Mouse (Mus musculus) granulocyte monocyte progenitor cell, adult 5-6 weeks (primary cell): ENCODE measurements around the gene Gm10354. TPM values are rescaled to one million over a fixed set of nuclear protein-coding genes. Genes with fewer than 3 reads are reported as not detected.
"Not testable (repeated sequence)": the region's sequence is repeated elsewhere in the genome, so short reads cannot be mapped to it uniquely, and the experiment has no call there.

Experiments used
- ATAC-seq: replicated peaks from 2 replicates; pipeline ENCODE4 v1.8.0; 2016; ENCODE audit warnings: mild to moderate bottlenecking, moderate TSS enrichment, inconsistent platforms; ENCODE audit not compliant: poor library complexity, severe bottlenecking
- total RNA-seq, 2 experiments: library from RNA; stranded (forward) in 1 of 2; stranded (reverse) in 1 of 2; fragments of 200-712, 200-1000 nt in 1 of 2; fragments of >200 nt in 1 of 2; fragmentation: Nextera tagmentation in 1 of 2; gene quantifications; 2 replicates each; pipeline ENCODE4 v1.2.3; 2014 to 2017

The Gm10354 gene
- total RNA-seq (2014; fragmentation: Nextera tagmentation) (not detected in 2 replicates), total RNA-seq (2017) (not detected in 2 replicates)

GRCm38 (mm10) chr5:14978835-14979234 is at the start of gene Gm10354:
Gm10354 (minus strand) TSS chr5:14978935.
- ATAC-seq = not testable (repeated sequence)

DNA sequence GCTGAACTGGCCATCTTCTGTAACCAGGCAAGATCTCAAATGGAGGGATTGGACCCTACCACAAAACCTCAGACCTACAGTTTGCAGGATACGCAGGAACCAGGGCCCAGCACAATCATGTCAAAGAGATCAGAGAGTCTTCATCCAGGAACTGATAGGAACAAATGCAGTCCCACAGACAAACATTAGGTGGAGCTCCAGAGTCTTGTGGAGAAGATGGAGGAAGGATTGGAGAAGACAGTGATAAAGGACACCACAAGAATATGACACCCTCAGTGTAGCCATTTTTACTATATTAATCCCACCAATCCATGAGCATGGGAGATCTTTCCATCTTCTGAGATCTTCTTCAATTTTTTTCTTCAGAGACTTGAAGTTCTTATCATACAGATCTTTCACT is 45.6 kb upstream of the Gm10354 start:
- ATAC-seq = not testable (repeated sequence)

GRCm38 (mm10) chr5:15020067-15020466 is 41.3 kb upstream of the Gm10354 start:
- ATAC-seq = not testable (repeated sequence)

DNA sequence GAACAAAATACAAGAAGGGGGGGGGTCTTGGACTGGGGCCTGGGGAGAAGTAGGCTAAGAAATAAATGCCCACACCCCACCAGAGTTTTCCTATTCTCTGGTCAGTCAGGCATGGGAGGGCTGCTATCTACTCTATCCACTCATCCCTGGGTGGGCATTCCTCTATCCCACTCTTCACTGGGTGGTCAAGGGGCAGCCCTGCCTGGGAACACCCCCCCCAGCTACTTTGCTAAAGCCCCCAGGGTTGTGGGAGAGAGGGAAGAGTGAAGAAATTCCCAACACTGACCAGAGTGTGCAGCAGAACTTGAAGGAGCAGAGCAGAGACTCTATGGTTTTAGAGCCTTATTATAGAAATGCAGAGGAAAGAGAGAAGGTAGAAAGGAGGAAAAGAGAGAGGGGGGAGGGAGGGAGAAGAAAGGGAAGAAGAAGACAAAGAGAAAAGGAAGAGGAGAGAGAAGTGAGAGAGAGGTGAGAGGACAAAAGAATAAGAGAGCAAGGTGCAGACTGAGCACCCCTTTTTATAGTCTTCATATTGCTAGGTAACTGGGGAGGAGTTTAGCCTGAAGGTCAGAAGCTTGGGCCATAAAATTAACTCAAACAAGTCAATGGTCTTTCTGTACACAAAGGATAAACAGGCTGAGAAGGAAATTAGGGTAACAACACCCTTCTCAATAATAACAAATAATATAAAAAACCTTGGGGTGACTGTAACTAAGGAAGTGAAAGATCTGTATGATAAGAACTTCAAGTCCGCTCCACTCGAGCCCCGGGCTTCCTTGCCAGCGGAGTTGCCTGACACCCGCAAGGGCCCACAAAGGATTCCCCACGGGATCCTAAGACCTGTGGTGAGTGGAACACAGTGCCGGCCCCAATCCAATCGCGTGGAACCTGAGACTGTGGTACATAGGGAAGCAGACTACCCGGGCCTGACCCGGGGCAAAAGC is 32.2 kb upstream of the Gm10354 start:
- ATAC-seq = not testable (repeated sequence)

DNA sequence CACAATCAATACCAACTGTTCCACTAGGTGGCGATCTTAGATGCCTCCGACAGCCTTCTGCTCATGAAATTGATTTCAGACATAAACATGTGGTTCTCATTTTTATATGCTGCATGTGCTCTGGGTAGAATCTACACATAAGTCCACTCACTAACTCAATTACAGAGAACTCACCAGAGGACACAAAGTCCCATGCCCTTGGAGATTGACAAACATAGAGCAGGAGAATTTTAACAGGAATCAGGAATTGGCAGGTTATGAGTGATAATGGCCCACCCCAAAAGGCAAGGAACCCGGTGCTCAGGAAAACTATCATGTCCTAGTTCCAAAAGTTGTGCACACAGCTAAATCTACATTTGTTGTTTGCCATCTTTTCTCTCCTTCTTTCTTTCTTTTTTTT is 28.2 kb upstream of the Gm10354 start:
- not testable (repeated sequence) for ATAC-seq

GRCm38 (mm10) chr5:15006288-15006687 is 27.6 kb upstream of the Gm10354 start:
- ATAC-seq = not testable (repeated sequence)

- ATAC-seq = not testable (repeated sequence)
Measured at GRCm38 (mm10) chr5:15005584-15005983, 26.8 kb upstream of the Gm10354 start.

DNA sequence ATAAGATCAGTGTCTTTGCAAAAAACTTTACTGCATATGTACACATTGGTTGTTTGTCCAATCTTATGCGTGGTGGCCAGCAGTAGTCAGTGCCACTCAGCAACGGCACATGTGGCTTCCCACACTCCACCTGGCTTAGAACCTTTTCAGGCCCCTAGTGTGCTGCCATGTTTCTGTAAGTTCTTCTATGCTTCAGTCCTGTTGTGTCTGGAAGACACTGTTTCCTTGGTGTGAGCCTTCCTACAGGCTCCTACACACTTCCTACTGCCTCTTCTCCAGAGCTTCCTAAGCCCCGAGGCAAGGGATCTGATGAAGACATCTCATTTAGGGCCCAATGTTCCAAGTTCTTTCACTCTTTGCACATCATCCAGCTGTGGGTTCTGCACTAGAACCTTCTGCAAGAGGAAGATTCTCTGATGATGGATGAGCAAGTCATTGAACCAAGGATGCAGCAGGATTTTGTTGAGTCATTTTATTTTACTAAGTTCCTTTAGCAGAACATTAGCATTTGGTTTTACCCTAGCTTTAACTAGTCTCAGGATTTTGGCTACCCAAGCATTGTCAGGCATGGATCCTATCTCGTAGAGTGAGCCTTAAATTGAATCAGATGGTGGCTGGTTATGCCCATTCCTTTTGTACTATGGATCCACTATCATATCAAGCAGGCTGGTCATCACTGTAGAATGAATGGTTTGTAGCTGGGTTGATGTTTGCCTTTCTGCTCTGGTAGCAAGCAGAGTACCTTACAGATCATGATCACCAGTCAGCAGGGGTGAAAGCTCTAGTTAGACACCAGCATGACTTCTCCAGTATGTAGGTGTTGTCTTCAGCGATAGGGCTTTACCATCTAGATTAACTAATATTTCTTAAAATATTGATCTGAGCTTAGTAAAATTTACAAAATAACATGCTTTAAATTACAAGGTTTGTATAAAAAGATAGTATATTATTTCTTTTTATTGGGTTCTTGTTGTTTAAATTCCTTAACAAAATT is 26.1 kb upstream of the Gm10354 start:
- not testable (repeated sequence) for ATAC-seq

GRCm38 (mm10) chr5:14998077-14998476 is 19.3 kb upstream of the Gm10354 start:
- ATAC-seq = not testable (repeated sequence)

- not testable (repeated sequence) for ATAC-seq
Measured at GRCm38 (mm10) chr5:14997556-14997955, 18.8 kb upstream of the Gm10354 start.

GRCm38 (mm10) chr5:14996670-14997249 is 18.0 kb upstream of the Gm10354 start:
- not testable (repeated sequence) for ATAC-seq

- ATAC-seq = not testable (repeated sequence)
Measured at GRCm38 (mm10) chr5:14994124-14994523, 15.4 kb upstream of the Gm10354 start.

DNA sequence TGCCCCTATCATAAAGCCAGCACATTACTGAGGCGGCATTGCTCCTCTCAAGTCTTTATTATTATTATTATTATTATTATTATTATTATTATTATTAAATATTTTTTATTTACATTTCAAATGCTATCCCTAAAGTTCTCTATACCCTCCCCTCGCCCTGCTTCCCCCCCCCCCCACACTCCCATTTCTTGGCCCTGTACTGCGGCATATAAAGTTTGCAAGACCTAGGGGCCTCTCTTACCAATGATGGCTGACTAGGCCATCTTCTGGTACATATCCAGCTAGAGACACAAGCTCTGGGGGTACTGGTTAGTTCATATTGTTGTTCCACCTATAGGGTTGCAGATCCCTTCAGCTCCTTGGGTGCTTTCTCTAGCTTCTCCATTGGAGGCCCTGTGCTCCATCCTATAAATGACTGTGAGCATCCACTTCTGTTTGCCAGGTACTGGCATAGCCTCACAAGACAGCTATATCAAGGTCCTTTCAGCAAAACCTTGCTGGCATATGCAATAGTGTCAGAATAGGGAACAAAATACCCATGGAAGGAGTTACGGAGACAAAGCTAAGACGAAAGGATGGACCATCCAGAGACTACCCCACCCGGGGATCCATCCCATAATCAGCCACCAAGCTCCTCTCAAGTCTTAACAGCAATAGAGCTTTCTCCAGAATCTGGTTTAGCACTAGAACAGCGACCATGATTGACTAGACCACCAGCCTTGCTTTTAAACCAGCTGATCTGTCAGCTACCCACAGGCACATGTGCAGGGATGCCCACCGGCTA is 11.8 kb upstream of the Gm10354 start:
- ATAC-seq = not testable (repeated sequence)

- ATAC-seq = not testable (repeated sequence)
Measured at GRCm38 (mm10) chr5:14986649-14987387, 8.1 kb upstream of the Gm10354 start.

DNA sequence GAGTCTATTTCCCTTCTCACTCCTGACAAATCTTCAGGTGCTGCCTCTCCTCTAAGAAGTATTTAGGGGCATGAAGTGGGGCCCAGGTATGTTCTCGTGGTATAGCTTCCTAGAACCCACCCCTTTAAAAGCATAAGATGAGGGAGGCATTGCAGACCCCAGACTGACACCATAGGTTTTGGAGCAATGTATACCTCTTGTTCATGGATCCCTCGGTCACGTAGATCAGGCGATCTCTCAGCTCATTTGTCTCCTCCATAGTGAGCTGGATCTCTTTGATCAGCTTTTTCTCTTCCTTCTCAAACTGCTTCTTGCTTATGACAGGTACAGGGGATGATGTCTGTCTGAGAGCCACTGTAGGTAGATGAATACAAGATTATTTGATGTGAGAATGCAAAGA is 1.4 kb downstream of the Gm10354 start:
- ATAC-seq = not testable (repeated sequence)

- ATAC-seq = not testable (repeated sequence)
Measured at GRCm38 (mm10) chr5:14975294-14975693, 3.4 kb downstream of the Gm10354 start.

GRCm38 (mm10) chr5:14972841-14973240 is 5.9 kb downstream of the Gm10354 start:
- not testable (repeated sequence) for ATAC-seq

GRCm38 (mm10) chr5:14963821-14964220 is 14.9 kb downstream of the Gm10354 start:
- ATAC-seq = not testable (repeated sequence)
